Mouse (Mus musculus): ENCODE data around the gene Rdh11.

The Rdh11 gene

DNA sequence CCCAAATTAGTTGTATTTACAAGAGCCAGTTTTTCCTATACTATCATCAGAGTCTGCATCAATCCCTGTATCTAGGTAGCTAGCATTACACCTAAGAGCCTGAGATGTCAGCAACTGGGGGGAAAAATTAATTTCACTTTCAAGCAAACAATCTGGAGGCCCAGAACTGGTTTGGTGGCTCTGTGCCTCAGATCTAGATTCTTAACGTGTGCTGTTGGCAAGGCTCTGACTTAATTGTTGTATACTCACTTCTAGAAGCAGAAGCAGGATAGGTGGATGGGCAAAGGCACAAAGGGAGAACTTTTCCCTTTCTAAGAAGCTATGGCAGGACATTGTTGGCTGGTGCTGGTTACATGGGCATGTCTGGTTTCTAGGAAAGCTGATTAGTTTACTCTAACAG, 52.7 kb downstream of the Rdh11 start:
- DNase-seq (ENCODE audit: low spot score): no peak

DNA sequence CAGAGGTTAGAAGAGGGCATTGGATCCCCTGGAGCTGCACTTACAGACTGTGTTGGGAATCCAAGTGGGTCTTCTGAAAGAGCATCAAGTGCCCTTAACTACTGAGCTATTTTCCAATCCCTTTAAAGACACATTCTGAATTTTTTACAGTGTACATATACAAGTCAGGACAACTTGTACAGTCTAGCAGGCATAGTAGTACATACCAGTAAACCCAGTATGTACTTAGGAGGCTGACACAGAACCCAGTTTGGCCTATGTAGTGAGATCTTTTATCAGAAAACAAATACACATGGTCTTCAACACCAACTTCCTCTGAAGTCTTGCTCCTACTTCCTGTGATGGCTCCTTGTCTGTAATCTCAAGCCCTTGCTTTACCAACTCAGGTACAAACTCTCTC, 53.1 kb downstream of the Rdh11 start:
- no peak for DNase-seq (ENCODE audit: low spot score)

DNA sequence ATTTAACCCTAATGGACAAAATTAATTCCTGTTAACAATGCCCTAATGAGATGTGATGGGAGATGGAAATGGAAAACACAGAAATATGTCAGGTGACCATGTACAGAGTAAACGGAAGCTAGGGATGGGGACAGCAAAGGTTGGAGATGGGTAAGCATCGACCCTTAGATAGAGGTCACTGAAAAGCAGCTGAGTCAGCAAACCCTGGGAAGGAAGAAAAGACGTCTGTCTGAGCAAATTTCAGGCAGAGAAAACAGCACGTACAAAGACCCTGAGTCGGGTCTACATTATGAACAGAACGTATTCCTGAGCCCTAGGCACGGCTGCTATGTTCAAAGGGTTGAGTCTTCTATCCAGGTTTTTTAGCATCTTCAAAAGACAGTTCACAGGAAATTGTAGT, 55.1 kb downstream of the Rdh11 start:
- no peak for DNase-seq (ENCODE audit: low spot score)

DNA sequence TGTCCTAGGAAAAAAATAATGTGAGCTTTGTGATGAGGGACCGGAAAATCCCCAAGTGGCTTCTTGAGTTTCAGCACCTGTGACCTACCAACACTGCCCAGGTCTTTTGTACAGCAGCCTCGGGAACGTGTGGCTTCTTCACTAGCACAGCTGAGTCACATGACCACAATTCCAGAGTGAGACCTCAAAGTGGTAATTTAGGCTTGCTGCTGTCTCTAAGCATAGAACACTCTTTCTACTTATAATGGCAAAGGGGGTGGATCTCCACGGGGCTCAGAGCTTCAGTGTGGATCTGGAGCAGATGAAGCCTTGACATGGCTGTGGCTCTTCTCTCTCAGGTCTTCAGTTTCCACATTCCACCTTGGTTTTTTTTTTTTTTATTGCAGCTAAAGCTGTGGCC, 57.0 kb downstream of the Rdh11 start:
- no peak for DNase-seq (ENCODE audit: low spot score)

DNA sequence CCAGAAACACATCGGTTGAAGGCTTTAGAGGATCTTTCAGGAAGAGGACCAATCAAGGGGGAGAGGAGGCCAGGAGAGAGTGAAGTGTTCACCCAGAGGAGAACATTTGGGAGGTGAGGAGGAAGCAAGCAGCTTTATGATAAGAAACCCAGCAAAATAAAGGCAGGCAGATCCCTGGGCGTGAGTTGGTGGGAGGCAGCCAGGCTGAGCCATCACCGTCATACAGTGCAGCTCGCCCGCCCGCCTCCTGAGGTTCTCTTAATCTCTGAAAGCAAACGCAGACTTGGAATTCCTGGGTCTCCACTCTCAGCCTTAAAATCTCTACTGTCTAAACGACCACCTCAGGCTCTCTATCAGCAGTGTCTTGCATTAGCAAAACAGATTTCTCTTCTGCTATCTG, 57.4 kb downstream of the Rdh11 start:
- no peak for DNase-seq (ENCODE audit: low spot score)

DNA sequence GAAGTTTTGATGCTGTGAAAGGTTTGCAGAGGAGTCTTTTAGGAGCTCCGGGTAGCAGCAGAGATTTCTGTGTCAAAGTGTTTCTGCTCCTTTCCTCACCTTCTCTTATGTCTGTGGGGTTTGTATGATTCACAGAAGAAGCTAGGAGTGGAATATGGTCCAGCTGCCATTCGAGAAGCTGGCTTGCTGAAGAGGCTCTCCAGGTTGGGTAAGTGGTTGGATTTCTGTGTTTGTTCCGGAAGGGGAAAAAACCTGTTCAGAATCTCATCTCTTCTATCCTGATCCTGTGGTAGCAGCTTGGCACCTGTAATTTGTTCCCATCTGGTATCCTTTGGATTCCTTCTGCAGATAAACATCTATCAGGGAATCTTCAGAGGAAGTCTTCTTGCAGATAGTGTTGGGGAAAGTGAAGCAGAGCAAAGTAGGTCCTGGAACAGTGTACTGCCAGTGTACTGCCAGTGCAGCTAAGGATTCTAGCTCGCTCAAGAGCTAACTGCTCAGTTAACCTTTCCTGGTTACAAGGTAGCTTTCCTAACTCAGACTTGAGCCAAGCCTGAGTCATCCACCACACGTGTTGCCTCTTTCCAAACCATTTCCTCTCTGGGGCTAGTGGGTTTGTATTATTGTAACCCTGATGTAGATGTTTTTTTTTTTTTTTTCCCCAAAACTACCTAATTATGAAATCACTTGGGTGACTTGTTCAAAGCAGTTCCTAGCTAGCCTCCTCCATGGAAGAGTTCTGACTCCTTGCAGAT, 60.2 kb downstream of the Rdh11 start:
- DNase-seq (ENCODE audit: low spot score): no peak

DNA sequence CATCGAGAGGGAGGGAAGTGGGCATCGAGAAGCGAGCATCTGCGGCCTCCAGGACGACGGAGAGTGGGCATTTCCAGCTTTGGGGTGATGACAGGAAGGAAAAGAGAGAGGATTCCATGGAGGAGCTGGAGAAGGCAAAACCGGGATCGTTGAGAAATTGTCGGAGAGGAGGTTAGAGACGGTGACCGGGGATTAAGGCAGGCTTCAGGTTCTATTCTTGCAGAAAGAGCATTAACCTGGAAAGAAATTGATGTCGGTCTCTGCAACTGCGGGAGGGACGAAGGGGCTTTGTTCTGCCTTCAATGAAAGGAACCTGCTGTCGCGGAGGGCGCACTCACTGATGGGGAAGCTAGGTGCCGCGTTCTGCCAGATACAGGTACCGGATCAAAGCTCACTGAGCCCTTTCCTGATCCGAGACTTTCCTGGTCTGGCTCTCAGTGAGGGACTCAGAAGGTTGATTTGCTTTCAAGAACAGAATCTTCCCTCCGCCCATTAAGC, 60.9 kb downstream of the Rdh11 start:
- DNase-seq (ENCODE audit: low spot score): no peak

DNA sequence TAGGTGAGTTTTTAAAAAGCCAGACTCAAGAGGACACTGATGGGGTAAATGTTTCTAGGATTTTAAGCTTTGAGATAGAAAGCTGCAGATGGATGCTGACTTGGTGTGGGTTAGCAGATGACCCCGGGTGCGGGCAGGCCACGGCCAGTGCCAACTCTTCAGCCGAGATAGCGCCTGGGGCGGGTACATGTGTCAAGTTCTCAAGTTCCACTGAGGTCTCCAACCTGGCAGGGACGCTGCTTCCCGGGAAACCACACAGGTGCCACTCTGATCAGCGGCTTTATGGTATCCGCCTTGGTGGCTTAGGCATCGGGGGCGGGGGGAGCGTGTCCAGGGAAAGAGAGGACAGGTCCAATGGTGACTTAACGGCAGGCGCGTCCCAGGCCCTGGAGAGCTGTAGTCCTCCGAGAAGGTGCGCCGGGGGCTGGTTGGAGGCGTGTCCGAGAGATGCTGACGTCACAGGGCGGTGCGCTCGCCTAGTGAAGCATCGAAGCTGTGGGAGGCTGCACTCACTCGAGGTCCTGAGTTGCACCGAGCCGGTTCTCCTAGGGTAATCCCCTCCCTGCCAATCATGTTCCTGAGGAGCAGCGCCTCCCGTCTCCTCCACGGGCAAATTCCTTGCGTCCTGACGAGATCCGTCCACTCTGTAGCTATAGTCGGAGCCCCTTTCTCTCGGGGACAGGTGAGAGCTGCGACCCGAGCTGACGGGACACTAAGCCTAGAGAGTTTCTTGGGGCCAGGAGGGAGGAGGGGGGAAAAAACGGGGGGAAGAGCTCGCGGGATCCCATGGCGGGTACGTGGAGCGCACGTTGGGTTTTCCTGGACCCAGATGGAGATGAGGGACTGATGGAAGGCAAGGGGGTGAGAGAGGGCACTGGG, 61.6 kb downstream of the Rdh11 start, which contains the start of gene Arg2:
Gene Arg2, plus strand, starts transcription at position 479 of the 879 bp plus-strand sequence.
- DNase-seq (ENCODE audit: low spot score): peak; percentile 52
